Mouse (Mus musculus): Measurements from ENCODE around the gene Cnn1. TPM values are rescaled to one million over a fixed set of nuclear protein-coding genes. Genes with fewer than 3 reads are reported as not detected.

Cnn1 gene
- polyA plus RNA-seq (2012; rRNA removed) (0.17 and 0.91 TPM in 2 replicates), polyA plus RNA-seq (2014; fragmentation: Nextera tagmentation; extraction: Ambion mirVana) (0.09 and 0.44 TPM in 2 replicates)

DNA sequence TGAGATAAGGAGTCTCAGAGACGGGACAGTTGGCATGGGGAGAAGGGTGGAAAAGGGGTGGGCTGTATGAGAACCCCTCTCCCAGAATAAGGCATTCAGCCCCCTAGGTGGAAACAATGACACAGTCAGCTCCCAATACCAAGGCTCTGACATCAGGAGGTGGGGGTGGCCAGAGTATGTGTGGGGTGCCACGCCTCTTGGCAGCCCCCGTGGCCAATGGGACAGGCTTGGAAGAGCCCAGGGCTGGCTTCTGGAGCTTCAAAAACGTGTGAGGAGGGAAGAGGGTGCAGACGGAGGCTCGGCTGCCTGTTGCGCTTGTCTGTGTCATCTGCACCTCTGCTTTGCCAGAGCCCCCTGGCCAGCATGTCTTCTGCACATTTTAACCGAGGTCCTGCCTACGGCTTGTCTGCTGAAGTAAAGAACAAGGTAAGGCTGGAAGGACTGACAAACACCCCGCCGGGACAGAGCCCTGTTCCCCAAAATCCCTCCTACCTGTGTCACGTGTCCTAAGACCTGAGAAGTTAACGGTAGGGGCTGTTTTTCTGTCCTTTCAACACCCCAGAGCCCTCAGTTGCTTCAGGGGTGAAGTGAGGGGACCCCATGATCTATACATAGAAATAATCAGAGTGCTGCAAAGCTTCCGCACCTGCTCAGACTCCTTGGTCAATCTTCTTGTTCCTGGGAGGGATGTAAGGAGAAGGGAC, at the start of gene Cnn1:
Gene Cnn1 (plus strand): TSS at position 224 of the 704 bp plus-strand sequence.
- DNase-seq (ENCODE audit: low read depth in 3 of 3, low spot score in 3 of 3) = no peak
- Histone ChIP-seq H3K9me3 (ENCODE audit: control insufficient read depth, low read length) (no peaks in the 10 kb centered on the region), H3K27ac (no peak within 1 kb of the TSS), H3K27me3 (ENCODE audit: control insufficient read depth, insufficient read depth, low read length) (peaks cover 32% of the 10 kb centered on the region), H3K4me1 (replicated peaks; ENCODE audit: control insufficient read depth in 2 of 2, insufficient read depth in 2 of 2, low read length in 1 of 2) (peaks cover 0 to 3% of the 10 kb centered on the region in 2 experiments; a peak in 1 of 4 replicates), H3K36me3 (replicated peaks; ENCODE audit: control insufficient read depth, insufficient read depth, low read depth) (no peaks in the 10 kb centered on the region), H3K4me2 (ENCODE audit: low read depth) (no peak within 1 kb of the TSS), H3K9ac (replicated peaks) (no peak within 1 kb of the TSS), H3K4me3 (ENCODE audit: insufficient read depth in 1 of 2, low read depth in 2 of 2, low read length in 2 of 2) (no peak within 1 kb of the TSS)
- no peak for TF ChIP-seq EP300 (IDR thresholded peaks at IDR 0.05; ENCODE audit: low read depth)
- no peak for TF ChIP-seq CTCF (IDR thresholded peaks at IDR 0.05; ENCODE audit: low read depth)
- ATAC-seq (ENCODE audit: insufficient read depth) = no peak
- 9% methylated on average over 14 of the region's 14 CpGs for WGBS (ENCODE audit: insufficient replicate concordance)

DNA sequence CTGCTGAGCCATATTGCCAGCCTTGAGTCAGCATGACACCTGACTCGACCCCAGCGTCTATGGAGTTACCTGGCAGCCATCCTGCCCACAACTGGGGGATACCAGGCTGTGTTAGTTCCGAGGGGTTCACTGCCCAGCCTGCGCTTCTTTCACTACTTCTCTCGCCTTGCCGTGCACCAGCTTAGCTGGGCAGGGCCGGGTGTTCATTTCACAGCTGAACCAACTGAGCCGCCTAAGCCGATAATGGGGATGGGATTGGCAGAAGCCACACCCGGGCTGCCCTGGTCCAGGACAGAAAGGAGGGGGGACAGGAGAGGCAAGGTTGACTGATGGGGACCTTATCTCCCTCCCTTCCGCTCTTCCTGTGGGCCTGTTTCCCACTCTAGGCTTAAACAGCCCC, 49.7 kb upstream of the Cnn1 start:
- H3K36me3 ChIP-seq (replicated peaks; ENCODE audit: control insufficient read depth, insufficient read depth, low read depth) = no peaks in the 10 kb centered on the region
- TF ChIP-seq EP300 (IDR thresholded peaks at IDR 0.05; ENCODE audit: low read depth) (no peak), CTCF (IDR thresholded peaks at IDR 0.05; ENCODE audit: low read depth) (no peak)
- 58% methylated on average over 11 of the region's 11 CpGs for WGBS (ENCODE audit: insufficient replicate concordance)
- ATAC-seq (ENCODE audit: insufficient read depth) = no peak
- H3K4me3 ChIP-seq (ENCODE audit: insufficient read depth in 1 of 2, low read depth in 2 of 2, low read length in 2 of 2) = no peak overlapping the region
- peaks cover 46% of the 10 kb centered on the region for H3K27me3 ChIP-seq (ENCODE audit: control insufficient read depth, insufficient read depth, low read length)
- H3K27ac ChIP-seq = no peak overlapping the region
- H3K4me2 ChIP-seq (ENCODE audit: low read depth) = no peak overlapping the region
- no peak for DNase-seq (ENCODE audit: low read depth in 3 of 3, low spot score in 3 of 3)
- H3K4me1 ChIP-seq (replicated peaks; ENCODE audit: control insufficient read depth in 2 of 2, insufficient read depth in 2 of 2, low read length in 1 of 2) = peaks cover 6 to 11% of the 10 kb centered on the region in 2 experiments
- no peaks in the 10 kb centered on the region for H3K9me3 ChIP-seq (ENCODE audit: control insufficient read depth, low read length)
- no peak overlapping the region for H3K9ac ChIP-seq (replicated peaks)

DNA sequence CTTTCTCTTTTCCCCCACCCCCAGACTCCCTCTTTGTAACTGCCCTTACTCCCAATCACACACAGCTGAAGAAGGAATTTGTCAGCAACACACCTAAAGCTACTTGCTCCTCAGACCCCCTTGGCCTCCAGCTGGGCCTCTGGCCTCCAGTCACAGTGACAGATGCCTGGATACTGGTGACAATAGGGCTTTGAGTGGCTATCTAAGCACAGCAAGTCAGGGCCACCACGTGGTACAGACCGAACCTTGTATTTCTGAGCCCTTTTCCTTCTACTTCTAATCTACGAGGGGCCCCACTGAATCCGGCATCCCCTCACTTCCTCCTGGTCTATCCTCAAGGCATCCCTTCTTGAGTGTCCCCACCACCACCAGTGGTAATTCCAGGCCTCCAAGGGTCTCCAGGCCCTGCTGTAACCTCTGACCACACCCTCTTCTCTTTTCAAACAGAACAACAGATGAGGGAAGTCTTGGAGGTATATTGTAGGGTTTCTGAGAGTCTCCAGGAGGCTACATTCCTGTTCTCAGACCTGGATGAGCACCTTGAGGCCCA, 49.2 kb upstream of the Cnn1 start:
- ATAC-seq (ENCODE audit: insufficient read depth) (no peak), DNase-seq (ENCODE audit: low read depth in 3 of 3, low spot score in 3 of 3) (no peak)
- TF ChIP-seq CTCF (IDR thresholded peaks at IDR 0.05; ENCODE audit: low read depth) = no peak
- TF ChIP-seq EP300 (IDR thresholded peaks at IDR 0.05; ENCODE audit: low read depth) = no peak
- Histone ChIP-seq H3K36me3 (replicated peaks; ENCODE audit: control insufficient read depth, insufficient read depth, low read depth) (no peaks in the 10 kb centered on the region), H3K9ac (replicated peaks) (no peak overlapping the region), H3K4me3 (ENCODE audit: insufficient read depth in 1 of 2, low read depth in 2 of 2, low read length in 2 of 2) (no peak overlapping the region), H3K4me1 (replicated peaks; ENCODE audit: control insufficient read depth in 2 of 2, insufficient read depth in 2 of 2, low read length in 1 of 2) (peaks cover 7 to 11% of the 10 kb centered on the region in 2 experiments), H3K4me2 (ENCODE audit: low read depth) (no peak overlapping the region; the same call in 1 of the 2 replicates), H3K27ac (no peak overlapping the region), H3K9me3 (ENCODE audit: control insufficient read depth, low read length) (no peaks in the 10 kb centered on the region), H3K27me3 (ENCODE audit: control insufficient read depth, insufficient read depth, low read length) (peaks cover 48% of the 10 kb centered on the region)
- WGBS (ENCODE audit: insufficient replicate concordance) = 33% methylated on average over 4 of the region's 4 CpGs

DNA sequence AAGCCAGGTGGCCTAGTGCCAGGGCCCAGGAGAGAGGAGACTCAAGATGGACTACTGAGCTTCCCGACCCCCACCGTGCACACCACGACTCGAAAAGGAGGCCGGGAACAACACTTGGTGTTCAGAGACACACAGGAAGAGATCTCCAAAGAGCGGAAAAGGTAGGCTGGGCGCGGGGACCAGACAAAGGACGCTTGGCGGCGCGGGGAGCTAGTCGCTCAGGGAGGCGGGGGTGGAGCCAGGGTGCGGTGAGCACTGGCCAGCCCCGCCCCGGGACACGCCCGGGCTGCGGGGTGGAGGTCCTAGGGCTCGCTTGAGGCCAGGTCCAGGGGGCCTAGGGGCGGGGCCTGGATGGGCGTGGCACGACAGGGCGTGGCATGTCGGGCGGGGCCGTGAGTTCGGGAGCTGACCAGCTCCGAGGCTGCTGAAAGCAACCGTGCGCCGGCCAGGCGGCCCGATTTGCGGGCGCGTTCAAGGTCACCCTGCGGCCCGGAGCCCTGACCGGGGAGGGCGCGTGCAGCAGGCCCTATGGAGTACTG, 48.6 kb upstream of the Cnn1 start:
- Histone ChIP-seq H3K4me2 (ENCODE audit: low read depth) (peak overlapping the region; percentile 52), H3K36me3 (replicated peaks; ENCODE audit: control insufficient read depth, insufficient read depth, low read depth) (no peaks in the 10 kb centered on the region), H3K27me3 (ENCODE audit: control insufficient read depth, insufficient read depth, low read length) (peaks cover 48% of the 10 kb centered on the region), H3K9ac (replicated peaks) (no peak overlapping the region), H3K4me3 (ENCODE audit: insufficient read depth in 1 of 2, low read depth in 2 of 2, low read length in 2 of 2) (peak overlapping the region in 1 of 2 experiments; percentile 29; a peak in 2 of 4 replicates), H3K4me1 (replicated peaks; ENCODE audit: control insufficient read depth in 2 of 2, insufficient read depth in 2 of 2, low read length in 1 of 2) (peaks cover 7 to 11% of the 10 kb centered on the region in 2 experiments), H3K27ac (no peak overlapping the region), H3K9me3 (ENCODE audit: control insufficient read depth, low read length) (no peaks in the 10 kb centered on the region)
- no peak for TF ChIP-seq CTCF (IDR thresholded peaks at IDR 0.05; ENCODE audit: low read depth)
- TF ChIP-seq EP300 (IDR thresholded peaks at IDR 0.05; ENCODE audit: low read depth) = no peak
- DNase-seq (ENCODE audit: low read depth in 3 of 3, low spot score in 3 of 3) (peak; percentile 51 to 73 (median 61)), ATAC-seq (ENCODE audit: insufficient read depth) (peak; percentile 73)
- WGBS (ENCODE audit: insufficient replicate concordance) = under 1% methylated on average over 43 of the region's 43 CpGs
